Mouse (Mus musculus) mouse embryonic stem cell (cell line): Measurements from ENCODE around the gene Flrt3.

Source experiments
- in situ Hi-C, 2 experiments: fragments of 300-500 bp; cut with MboI; formaldehyde crosslinking; loops; 1 replicate in 1 of 2; 3 replicates in 1 of 2; pipeline ENCODE4 v1.14.3; 2019 to 2020; ENCODE audit warnings: low sequenced_read_pairs in 2 of 2, low pct_unique_long_range_greater_than_20kb in 1 of 2, mixed read lengths in 1 of 2; ENCODE audit not compliant: unreplicated experiment in 1 of 2

Gene Flrt3

GRCm38 (mm10) chr2:140664381-140664780, 6.9 kb downstream of the Flrt3 start:
- in situ Hi-C loops: no loop called here

- in situ Hi-C loops: no loop called here
These were observed 8.6 kb downstream of the Flrt3 start for GRCm38 (mm10) chr2:140662673-140663072.

- in situ Hi-C loops: no loop called here
These were observed 17.3 kb downstream of the Flrt3 start for GRCm38 (mm10) chr2:140653978-140654377.

- in situ Hi-C loops: no loop called here
These were observed 17.8 kb downstream of the Flrt3 start for GRCm38 (mm10) chr2:140653481-140653880.

- in situ Hi-C loops: no loop called here
These were observed 49.4 kb downstream of the Flrt3 start for GRCm38 (mm10) chr2:140621730-140622337.

GRCm38 (mm10) chr2:140615451-140615850, 55.8 kb downstream of the Flrt3 start:
- in situ Hi-C loops: no loop called here
